Mouse (Mus musculus): Measurements from ENCODE around the gene Acox1. TPM values are rescaled to one million over a fixed set of nuclear protein-coding genes. Genes with fewer than 3 reads are reported as not detected.

Acox1 gene
- polyA plus RNA-seq, 1 experiment from 2014 or later, result 33.3 TPM

- Histone ChIP-seq H3K36me3 (ENCODE audit: control insufficient read depth, insufficient read depth, low read length) (no peaks in the 10 kb centered on the region), H3K4me1 (replicated peaks; ENCODE audit: control insufficient read depth, insufficient read depth, low read length) (peaks cover 15% of the 10 kb centered on the region), H3K27ac (ENCODE audit: low read depth) (no peak overlapping the region), H3K4me2 (ENCODE audit: low read length) (no peak overlapping the region), H3K9ac (ENCODE audit: low read length) (no peak overlapping the region), H3K9me3 (ENCODE audit: control insufficient read depth, low read length) (no peaks in the 10 kb centered on the region), H3K4me3 (ENCODE audit: low read depth, low read length) (no peak overlapping the region), H3K27me3 (replicated peaks; ENCODE audit: control insufficient read depth, insufficient read depth, low read length) (0 out of 2 replicates have a peak, but pooled peaks cover under 1% of the 10 kb centered on the region)
- ATAC-seq (replicated peaks; ENCODE audit: low FRiP score, low TSS enrichment, low read depth), result no peak
- DNase-seq (ENCODE audit: low spot score), result no peak
- WGBS, result 76% methylated on average over 11 of the region's 11 CpGs
Observed at GRCm38 (mm10) chr11:116216549-116216948, 17.7 kb upstream of the Acox1 start.

DNA sequence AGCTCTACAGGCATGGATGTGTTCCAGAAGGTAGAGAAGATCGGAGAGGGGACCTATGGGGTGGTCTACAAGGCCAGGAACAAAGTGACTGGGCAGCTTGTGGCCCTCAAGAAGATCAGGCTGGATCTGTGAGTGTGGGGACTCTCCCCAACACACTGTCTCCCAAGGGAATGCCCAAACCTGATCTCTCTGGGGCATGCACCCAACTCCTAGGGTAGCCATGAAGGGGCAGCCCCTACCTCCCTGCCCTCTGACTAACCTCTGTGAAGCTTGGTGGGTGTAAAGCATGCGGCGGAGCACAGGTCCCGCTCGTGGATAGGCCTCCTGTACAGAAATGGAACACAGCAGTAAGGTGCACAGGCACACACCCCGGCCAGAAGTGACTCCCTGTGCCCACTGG, 17.1 kb upstream of the Acox1 start:
- no peak overlapping the region for H3K9ac ChIP-seq (ENCODE audit: low read length)
- no peak for ATAC-seq (replicated peaks; ENCODE audit: low FRiP score, low TSS enrichment, low read depth)
- 86% methylated on average over 6 of the region's 6 CpGs for WGBS

DNA sequence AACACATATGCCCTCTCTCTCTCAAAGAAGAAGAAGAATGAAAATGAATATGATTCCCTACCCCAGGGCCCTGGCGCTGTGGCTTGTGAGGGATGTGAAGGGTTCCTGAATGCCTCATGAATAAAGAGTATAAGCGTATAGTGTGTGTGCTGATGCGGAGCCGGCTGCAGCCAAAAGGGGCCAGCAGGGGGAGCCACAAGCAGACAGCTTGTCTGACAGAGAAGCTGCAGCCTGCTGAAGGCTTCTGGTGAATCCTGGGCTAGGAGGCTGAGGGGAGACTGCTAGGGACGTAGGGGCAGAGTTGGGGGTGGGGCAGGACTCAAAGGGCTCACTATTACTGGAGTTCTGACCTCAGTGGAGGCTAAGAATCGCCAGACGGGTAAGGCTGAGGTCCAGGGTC, 16.3 kb upstream of the Acox1 start:
- 82% methylated on average over 7 of the region's 7 CpGs for WGBS
- H3K9ac ChIP-seq (ENCODE audit: low read length), result no peak overlapping the region
- H3K4me3 ChIP-seq (ENCODE audit: low read depth, low read length), result no peak overlapping the region
- peaks cover 15% of the 10 kb centered on the region for H3K4me1 ChIP-seq (replicated peaks; ENCODE audit: control insufficient read depth, insufficient read depth, low read length)
- ATAC-seq (replicated peaks; ENCODE audit: low FRiP score, low TSS enrichment, low read depth), result no peak
- H3K9me3 ChIP-seq (ENCODE audit: control insufficient read depth, low read length), result no peaks in the 10 kb centered on the region
- no peak for DNase-seq (ENCODE audit: low spot score)
- no peak overlapping the region for H3K27ac ChIP-seq (ENCODE audit: low read depth)
- H3K27me3 ChIP-seq (replicated peaks; ENCODE audit: control insufficient read depth, insufficient read depth, low read length), result no peaks in the 10 kb centered on the region
- H3K36me3 ChIP-seq (ENCODE audit: control insufficient read depth, insufficient read depth, low read length), result no peaks in the 10 kb centered on the region
- H3K4me2 ChIP-seq (ENCODE audit: low read length), result no peak overlapping the region

More for the DNA sequence above, 17.1 kb upstream of the Acox1 start:
- no peak for DNase-seq (ENCODE audit: low spot score)
- Histone ChIP-seq H3K27me3 (replicated peaks; ENCODE audit: control insufficient read depth, insufficient read depth, low read length) (no peaks in the 10 kb centered on the region), H3K27ac (ENCODE audit: low read depth) (no peak overlapping the region), H3K36me3 (ENCODE audit: control insufficient read depth, insufficient read depth, low read length) (no peaks in the 10 kb centered on the region), H3K4me3 (ENCODE audit: low read depth, low read length) (no peak overlapping the region), H3K4me2 (ENCODE audit: low read length) (no peak overlapping the region), H3K9me3 (ENCODE audit: control insufficient read depth, low read length) (no peaks in the 10 kb centered on the region), H3K4me1 (replicated peaks; ENCODE audit: control insufficient read depth, insufficient read depth, low read length) (peaks cover 15% of the 10 kb centered on the region)

- no peak for ATAC-seq (replicated peaks; ENCODE audit: low FRiP score, low TSS enrichment, low read depth)
Observed at GRCm38 (mm10) chr11:116213877-116214510, 15.1 kb upstream of the Acox1 start.

GRCm38 (mm10) chr11:116212847-116213246, 14.0 kb upstream of the Acox1 start:
- WGBS, result 80% methylated on average over 6 of the region's 6 CpGs
- Histone ChIP-seq H3K9me3 (ENCODE audit: control insufficient read depth, low read length) (no peaks in the 10 kb centered on the region), H3K36me3 (ENCODE audit: control insufficient read depth, insufficient read depth, low read length) (no peaks in the 10 kb centered on the region), H3K4me3 (ENCODE audit: low read depth, low read length) (no peak overlapping the region), H3K4me2 (ENCODE audit: low read length) (no peak overlapping the region), H3K27ac (ENCODE audit: low read depth) (no peak overlapping the region), H3K4me1 (replicated peaks; ENCODE audit: control insufficient read depth, insufficient read depth, low read length) (no peaks in the 10 kb centered on the region), H3K9ac (ENCODE audit: low read length) (no peak overlapping the region), H3K27me3 (replicated peaks; ENCODE audit: control insufficient read depth, insufficient read depth, low read length) (no peaks in the 10 kb centered on the region)
- ATAC-seq (replicated peaks; ENCODE audit: low FRiP score, low TSS enrichment, low read depth) (no peak), DNase-seq (ENCODE audit: low spot score) (no peak)

More at GRCm38 (mm10) chr11:116213877-116214510, 15.1 kb upstream of the Acox1 start:
- Histone ChIP-seq H3K27ac (ENCODE audit: low read depth) (no peak overlapping the region), H3K9ac (ENCODE audit: low read length) (no peak overlapping the region), H3K4me2 (ENCODE audit: low read length) (no peak overlapping the region), H3K4me1 (replicated peaks; ENCODE audit: control insufficient read depth, insufficient read depth, low read length) (peaks cover 8% of the 10 kb centered on the region), H3K4me3 (ENCODE audit: low read depth, low read length) (no peak overlapping the region), H3K27me3 (replicated peaks; ENCODE audit: control insufficient read depth, insufficient read depth, low read length) (no peaks in the 10 kb centered on the region), H3K9me3 (ENCODE audit: control insufficient read depth, low read length) (no peaks in the 10 kb centered on the region), H3K36me3 (ENCODE audit: control insufficient read depth, insufficient read depth, low read length) (no peaks in the 10 kb centered on the region)
- no peak for DNase-seq (ENCODE audit: low spot score)
- WGBS, result 84% methylated on average over 13 of the region's 13 CpGs

DNA sequence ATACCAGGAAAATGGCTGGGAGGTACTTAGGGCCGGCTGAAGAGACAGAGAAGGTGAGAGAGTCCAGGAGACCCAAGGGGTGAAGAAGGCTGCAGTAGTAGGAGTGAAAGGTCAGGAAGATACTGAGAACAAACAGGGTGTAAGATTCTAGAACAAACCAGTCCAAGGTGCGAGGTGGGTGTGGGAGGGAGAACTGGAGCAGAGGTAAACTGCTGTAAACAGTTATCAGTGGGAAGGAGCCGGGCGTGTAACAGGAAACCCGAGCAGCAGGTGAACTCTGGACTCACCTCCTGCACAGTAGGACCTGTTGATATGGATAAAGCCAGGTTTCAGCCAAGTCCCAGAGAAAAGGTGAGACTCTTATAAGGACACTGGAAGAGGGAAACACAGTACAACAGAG, 11.9 kb upstream of the Acox1 start:
- Histone ChIP-seq H3K27ac (ENCODE audit: low read depth) (peak overlapping the region; percentile 69), H3K36me3 (ENCODE audit: control insufficient read depth, insufficient read depth, low read length) (0 out of 2 replicates have a peak, but pooled peaks cover 18% of the 10 kb centered on the region), H3K4me1 (replicated peaks; ENCODE audit: control insufficient read depth, insufficient read depth, low read length) (no peaks in the 10 kb centered on the region), H3K9ac (ENCODE audit: low read length) (no peak overlapping the region), H3K4me2 (ENCODE audit: low read length) (peak overlapping the region; percentile 25; the same call in 1 of the 2 replicates), H3K9me3 (ENCODE audit: control insufficient read depth, low read length) (no peaks in the 10 kb centered on the region), H3K4me3 (ENCODE audit: low read depth, low read length) (no peak overlapping the region), H3K27me3 (replicated peaks; ENCODE audit: control insufficient read depth, insufficient read depth, low read length) (no peaks in the 10 kb centered on the region)
- ATAC-seq (replicated peaks; ENCODE audit: low FRiP score, low TSS enrichment, low read depth) (peak; percentile 65), DNase-seq (ENCODE audit: low spot score) (no peak)
- 51% methylated on average over 5 of the region's 5 CpGs for WGBS

GRCm38 (mm10) chr11:116209257-116209656, 10.4 kb upstream of the Acox1 start:
- ATAC-seq (replicated peaks; ENCODE audit: low FRiP score, low TSS enrichment, low read depth) (no peak), DNase-seq (ENCODE audit: low spot score) (no peak)
- Histone ChIP-seq H3K9me3 (ENCODE audit: control insufficient read depth, low read length) (no peaks in the 10 kb centered on the region), H3K27me3 (replicated peaks; ENCODE audit: control insufficient read depth, insufficient read depth, low read length) (no peaks in the 10 kb centered on the region), H3K36me3 (ENCODE audit: control insufficient read depth, insufficient read depth, low read length) (peaks cover 21% of the 10 kb centered on the region; the same call in 1 of the 2 replicates), H3K4me3 (ENCODE audit: low read depth, low read length) (no peak overlapping the region), H3K4me2 (ENCODE audit: low read length) (no peak overlapping the region), H3K4me1 (replicated peaks; ENCODE audit: control insufficient read depth, insufficient read depth, low read length) (no peaks in the 10 kb centered on the region), H3K27ac (ENCODE audit: low read depth) (no peak overlapping the region), H3K9ac (ENCODE audit: low read length) (no peak overlapping the region)
- 82% methylated on average over 8 of the region's 8 CpGs for WGBS

DNA sequence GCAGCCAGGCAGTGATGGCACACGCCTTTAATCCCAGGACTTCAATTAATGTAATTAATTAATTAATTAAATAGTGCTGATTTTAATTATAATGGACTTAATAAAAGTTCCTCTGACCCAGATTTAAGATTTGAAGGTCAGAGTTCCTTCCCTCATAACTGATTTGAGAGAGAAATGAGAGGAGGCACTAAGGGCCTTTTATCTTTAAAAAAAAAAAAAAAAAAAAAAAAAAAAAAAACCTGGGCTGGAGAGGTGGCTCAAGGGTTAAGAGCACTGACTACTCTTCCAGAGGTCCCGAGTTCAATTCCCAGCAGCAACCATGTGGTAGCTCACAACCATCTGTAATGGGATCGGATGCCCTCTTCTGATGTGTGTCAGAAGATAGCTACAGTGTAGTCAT, 9.8 kb upstream of the Acox1 start:
- H3K4me1 ChIP-seq (replicated peaks; ENCODE audit: control insufficient read depth, insufficient read depth, low read length), result no peaks in the 10 kb centered on the region
- H3K27me3 ChIP-seq (replicated peaks; ENCODE audit: control insufficient read depth, insufficient read depth, low read length), result no peaks in the 10 kb centered on the region
- H3K4me2 ChIP-seq (ENCODE audit: low read length), result no peak overlapping the region
- WGBS, result 88% methylated on average over 3 of the region's 3 CpGs
- no peak overlapping the region for H3K4me3 ChIP-seq (ENCODE audit: low read depth, low read length)
- H3K9me3 ChIP-seq (ENCODE audit: control insufficient read depth, low read length), result no peaks in the 10 kb centered on the region
- no peak overlapping the region for H3K9ac ChIP-seq (ENCODE audit: low read length)
- ATAC-seq (replicated peaks; ENCODE audit: low FRiP score, low TSS enrichment, low read depth) (no peak), DNase-seq (ENCODE audit: low spot score) (no peak)
- H3K27ac ChIP-seq (ENCODE audit: low read depth), result no peak overlapping the region
- peaks cover 21% of the 10 kb centered on the region; the same call in 1 of the 2 replicates for H3K36me3 ChIP-seq (ENCODE audit: control insufficient read depth, insufficient read depth, low read length)

DNA sequence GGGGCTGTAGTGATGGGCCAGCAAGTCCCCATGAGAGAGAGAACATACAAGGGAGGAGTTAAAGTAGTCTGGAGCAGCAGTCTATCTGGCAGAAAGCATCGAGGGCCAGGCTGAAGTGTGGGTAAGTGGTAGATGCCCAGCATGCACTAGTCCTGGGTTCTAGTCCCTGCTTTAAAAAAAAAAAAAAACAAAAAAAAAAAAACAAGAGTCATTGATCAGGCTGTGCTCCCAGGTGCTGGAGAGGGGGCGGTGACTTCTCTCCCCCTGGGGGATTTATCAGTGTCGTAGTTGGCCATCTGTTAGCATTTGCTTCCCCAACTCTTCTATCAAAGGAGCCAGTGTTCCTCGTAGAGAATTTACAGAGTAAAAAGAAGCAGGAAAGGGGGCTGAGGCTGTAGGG, 7.8 kb upstream of the Acox1 start:
- ATAC-seq (replicated peaks; ENCODE audit: low FRiP score, low TSS enrichment, low read depth), result no peak
- no peak for DNase-seq (ENCODE audit: low spot score)
- no peak overlapping the region for H3K27ac ChIP-seq (ENCODE audit: low read depth)
- H3K27me3 ChIP-seq (replicated peaks; ENCODE audit: control insufficient read depth, insufficient read depth, low read length), result no peaks in the 10 kb centered on the region
- H3K9me3 ChIP-seq (ENCODE audit: control insufficient read depth, low read length), result no peaks in the 10 kb centered on the region
- no peak overlapping the region for H3K4me3 ChIP-seq (ENCODE audit: low read depth, low read length)
- H3K36me3 ChIP-seq (ENCODE audit: control insufficient read depth, insufficient read depth, low read length), result peaks cover 21% of the 10 kb centered on the region; the same call in 1 of the 2 replicates
- H3K4me1 ChIP-seq (replicated peaks; ENCODE audit: control insufficient read depth, insufficient read depth, low read length), result no peaks in the 10 kb centered on the region
- WGBS, result 79% methylated on average over 4 of the region's 4 CpGs
- no peak overlapping the region for H3K9ac ChIP-seq (ENCODE audit: low read length)
- H3K4me2 ChIP-seq (ENCODE audit: low read length), result no peak overlapping the region

Data from intestine, embryonic 14.5 days (tissue).